Mouse (Mus musculus) cortical plate, adult 2 months (tissue): ENCODE measurements at regions not wholly inside any gene's neighbourhood (a gene's known extent, or its start where the extent isn't known, plus 50 kb on each side); places are given as distances from the start of the nearest gene placed in this dataset.

Experiments
- CTCF ChIP-seq: fragments of 200-500 bp; IDR thresholded peaks from 2 replicates; pipeline ENCODE4 v1.5.1; 2011; ENCODE audit warnings: mild to moderate bottlenecking, control low read depth, low read length; ENCODE audit not compliant: insufficient read depth; ENCODE audit errors: extremely low read depth
- POLR2A ChIP-seq: fragments of 200-500 bp; IDR thresholded peaks from 2 replicates; pipeline ENCODE4 v1.6.1; 2011; ENCODE audit warnings: mild to moderate bottlenecking, low read length, control low read depth; ENCODE audit not compliant: insufficient read depth; ENCODE audit errors: extremely low read depth

DNA sequence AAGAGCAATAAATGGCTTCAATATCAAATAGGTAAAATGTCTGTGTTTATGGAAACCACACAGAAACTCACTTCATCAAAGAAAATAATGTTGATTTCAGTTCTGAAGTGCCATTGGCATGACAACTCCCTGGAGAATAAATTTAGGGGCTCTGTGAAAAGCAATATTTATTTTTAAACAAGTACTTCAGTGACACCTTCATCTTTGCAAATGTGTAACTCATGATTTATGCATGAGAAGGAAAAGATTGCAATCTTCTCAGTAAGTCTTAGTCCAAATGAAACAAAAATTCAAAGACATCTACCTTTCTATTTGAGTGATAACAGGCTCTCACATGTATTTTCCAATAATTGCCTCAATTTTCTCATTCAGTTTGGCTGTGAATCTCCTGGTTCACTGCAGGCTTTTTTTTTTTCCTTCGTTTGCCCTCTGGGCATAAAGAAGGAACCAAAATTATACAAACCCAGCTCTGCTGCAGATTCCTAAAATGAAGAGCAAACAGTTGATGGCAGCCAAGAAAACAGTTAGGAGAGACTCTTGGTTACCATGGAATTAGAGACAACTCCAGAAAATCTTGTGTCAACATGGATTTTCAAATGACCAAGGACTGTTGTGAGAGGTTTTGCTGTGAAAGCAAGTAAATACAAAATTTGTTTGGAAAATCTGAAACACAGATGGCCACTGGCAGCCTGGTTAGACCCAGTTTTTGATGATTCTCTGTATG is 230.3 kb upstream of the Ctso start:
- TF ChIP-seq CTCF, result no peak
- no peak for TF ChIP-seq POLR2A
